Mouse (Mus musculus): ENCODE results near the gene Wdr90. TPM values are rescaled to one million over a fixed set of nuclear protein-coding genes. Genes with fewer than 3 reads are reported as not detected.
"Not testable (repeated sequence)": the region's sequence is repeated elsewhere in the genome, so short reads cannot be mapped to it uniquely, and the experiment has no call there.

The Wdr90 gene
- polyA plus RNA-seq, 2 experiments: 7.5 to 18.1 TPM

DNA sequence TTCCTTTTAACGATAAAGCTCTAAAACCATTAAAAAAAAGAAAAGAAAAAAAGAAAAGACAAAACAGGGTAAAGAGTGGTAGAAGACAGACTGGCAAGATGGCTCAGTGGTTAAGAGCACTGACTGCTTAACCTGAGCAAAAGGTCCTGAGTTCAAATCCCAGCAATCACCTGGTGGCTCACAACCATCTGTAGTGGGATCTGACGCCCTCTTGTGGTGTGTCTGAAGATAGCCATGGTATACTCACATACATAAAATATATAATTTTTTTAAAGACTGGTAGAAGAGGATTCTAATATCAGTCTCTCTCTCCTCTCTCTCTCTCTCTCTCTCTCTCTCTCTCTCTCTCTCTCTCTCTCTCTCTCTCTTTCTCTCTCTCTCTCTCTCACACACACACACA lies 53.8 kb downstream of the Wdr90 start:
- WGBS (ENCODE audit: insufficient replicate concordance): 29% methylated on average over 2 of the region's 2 CpGs
- not testable (repeated sequence) for H3K27ac ChIP-seq; H3K4me1 ChIP-seq (replicated peaks; ENCODE audit: control insufficient read depth in 2 of 2, insufficient read depth in 2 of 2, low read length in 1 of 2); H3K9me3 ChIP-seq (ENCODE audit: control insufficient read depth, low read length); DNase-seq (ENCODE audit: low read depth in 3 of 3, low spot score in 3 of 3); H3K36me3 ChIP-seq (replicated peaks; ENCODE audit: control insufficient read depth, insufficient read depth, low read depth); H3K9ac ChIP-seq (replicated peaks); H3K4me3 ChIP-seq (ENCODE audit: insufficient read depth in 1 of 2, low read depth in 2 of 2, low read length in 2 of 2); ATAC-seq (ENCODE audit: insufficient read depth); H3K4me2 ChIP-seq (ENCODE audit: low read depth)
- TF ChIP-seq CTCF (IDR thresholded peaks at IDR 0.05; ENCODE audit: low read depth): peak; percentile 21; the same call in 1 of the 2 replicates
- peaks cover 40% of the 10 kb centered on the region for H3K27me3 ChIP-seq (ENCODE audit: control insufficient read depth, insufficient read depth, low read length)

DNA sequence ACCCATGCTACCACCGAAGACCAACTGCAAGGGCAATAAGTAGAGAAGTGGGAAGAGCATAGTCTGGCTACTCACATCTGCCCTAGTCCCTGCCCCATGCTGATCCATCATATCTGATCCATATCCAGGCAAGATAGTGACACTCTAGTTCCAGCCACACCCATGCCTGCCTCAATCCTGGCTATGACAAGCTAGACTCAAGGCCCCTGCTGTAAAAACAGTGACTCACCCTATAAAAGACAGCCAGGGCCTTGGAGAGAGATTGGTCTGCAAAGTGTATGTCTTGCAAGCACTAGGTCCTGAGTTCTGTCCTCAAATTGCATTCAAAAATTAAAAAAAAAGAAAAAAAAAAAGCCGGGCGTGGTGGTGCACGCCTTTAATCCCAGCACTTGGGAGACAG lies 54.8 kb downstream of the Wdr90 start:
- no peaks in the 10 kb centered on the region for H3K9me3 ChIP-seq (ENCODE audit: control insufficient read depth, low read length)
- H3K4me2 ChIP-seq (ENCODE audit: low read depth): no peak overlapping the region
- DNase-seq (ENCODE audit: low read depth in 3 of 3, low spot score in 3 of 3) (no peak), ATAC-seq (ENCODE audit: insufficient read depth) (no peak)
- H3K4me3 ChIP-seq (ENCODE audit: insufficient read depth in 1 of 2, low read depth in 2 of 2, low read length in 2 of 2): no peak overlapping the region
- no peaks in the 10 kb centered on the region for H3K4me1 ChIP-seq (replicated peaks; ENCODE audit: control insufficient read depth in 2 of 2, insufficient read depth in 2 of 2, low read length in 1 of 2)
- TF ChIP-seq EP300 (IDR thresholded peaks at IDR 0.05; ENCODE audit: low read depth) (no peak), CTCF (IDR thresholded peaks at IDR 0.05; ENCODE audit: low read depth) (no peak)
- H3K9ac ChIP-seq (replicated peaks): no peak overlapping the region
- H3K36me3 ChIP-seq (replicated peaks; ENCODE audit: control insufficient read depth, insufficient read depth, low read depth): no peaks in the 10 kb centered on the region
- H3K27me3 ChIP-seq (ENCODE audit: control insufficient read depth, insufficient read depth, low read length): peaks cover 32% of the 10 kb centered on the region
- H3K27ac ChIP-seq: no peak overlapping the region
- 72% methylated on average over 4 of the region's 4 CpGs for WGBS (ENCODE audit: insufficient replicate concordance)

DNA sequence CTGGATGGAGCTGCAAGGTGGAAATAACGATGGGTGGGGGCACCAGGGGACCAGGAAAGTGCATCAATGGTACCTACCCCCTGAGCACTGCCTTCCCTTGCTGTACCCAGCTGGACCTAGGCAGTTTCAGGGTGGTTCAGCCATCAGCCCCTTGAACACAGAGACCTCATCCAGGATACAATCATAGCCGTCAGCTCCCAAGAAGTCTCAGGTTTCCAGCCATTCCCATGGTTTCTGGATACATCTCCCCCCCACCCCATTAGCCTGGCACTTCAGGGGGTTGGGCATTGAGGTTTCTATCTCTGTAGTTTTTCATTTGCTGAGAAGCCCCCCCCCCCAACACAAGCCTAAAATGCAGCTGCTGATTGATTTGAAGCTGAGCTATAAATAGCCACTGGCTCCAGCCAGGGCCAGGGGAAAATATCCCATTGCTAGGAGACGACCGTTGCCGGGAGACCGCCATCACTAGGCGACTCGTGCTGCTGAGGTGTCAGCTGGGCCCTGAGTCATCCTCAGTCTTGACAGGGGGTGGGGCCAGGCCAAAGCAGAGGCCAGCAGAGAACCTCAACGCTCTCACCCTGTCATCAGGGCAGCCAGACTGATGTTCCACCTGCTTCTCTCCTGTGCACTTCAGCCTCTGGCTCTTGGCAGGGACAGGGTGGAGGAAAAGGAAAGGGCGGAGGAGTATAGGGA lies 58.3 kb downstream of the Wdr90 start:
- H3K4me3 ChIP-seq (ENCODE audit: insufficient read depth in 1 of 2, low read depth in 2 of 2, low read length in 2 of 2): no peak overlapping the region
- WGBS (ENCODE audit: insufficient replicate concordance): 10% methylated on average over 10 of the region's 10 CpGs
- no peak overlapping the region for H3K9ac ChIP-seq (replicated peaks)
- H3K4me1 ChIP-seq (replicated peaks; ENCODE audit: control insufficient read depth in 2 of 2, insufficient read depth in 2 of 2, low read length in 1 of 2): no peaks in the 10 kb centered on the region
- peaks cover 2% of the 10 kb centered on the region for H3K27me3 ChIP-seq (ENCODE audit: control insufficient read depth, insufficient read depth, low read length)
- TF ChIP-seq CTCF (IDR thresholded peaks at IDR 0.05; ENCODE audit: low read depth): no peak
- TF ChIP-seq EP300 (IDR thresholded peaks at IDR 0.05; ENCODE audit: low read depth): no peak
- ATAC-seq (ENCODE audit: insufficient read depth): no peak
- H3K4me2 ChIP-seq (ENCODE audit: low read depth): no peak overlapping the region
- no peak overlapping the region for H3K27ac ChIP-seq
- H3K9me3 ChIP-seq (ENCODE audit: control insufficient read depth, low read length): no peaks in the 10 kb centered on the region
- no peak for DNase-seq (ENCODE audit: low read depth in 3 of 3, low spot score in 3 of 3)
- no peaks in the 10 kb centered on the region for H3K36me3 ChIP-seq (replicated peaks; ENCODE audit: control insufficient read depth, insufficient read depth, low read depth)

DNA sequence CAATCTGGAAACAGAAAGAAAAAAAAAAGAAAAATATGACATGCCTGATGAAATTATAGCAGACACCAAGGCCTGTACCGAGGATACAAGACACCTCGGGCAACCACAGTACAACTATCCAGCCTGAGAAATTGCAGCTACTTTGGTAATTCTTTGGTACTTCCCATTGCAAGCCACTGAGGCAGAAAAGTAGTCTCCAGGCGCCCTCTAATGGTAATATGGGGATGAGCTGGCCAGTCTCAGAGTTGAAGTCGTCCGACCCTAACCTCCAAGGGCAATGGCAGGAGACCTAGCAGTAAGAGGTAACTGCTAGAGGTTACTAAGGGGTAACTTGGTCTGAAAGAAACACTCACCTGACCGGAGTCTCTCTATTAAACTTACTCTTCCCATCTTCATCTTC lies 60.3 kb downstream of the Wdr90 start:
- DNase-seq (ENCODE audit: low read depth in 3 of 3, low spot score in 3 of 3): peak in 1 of 3 experiments; percentile 58
- WGBS (ENCODE audit: insufficient replicate concordance): 5% methylated on average over 6 of the region's 6 CpGs

DNA sequence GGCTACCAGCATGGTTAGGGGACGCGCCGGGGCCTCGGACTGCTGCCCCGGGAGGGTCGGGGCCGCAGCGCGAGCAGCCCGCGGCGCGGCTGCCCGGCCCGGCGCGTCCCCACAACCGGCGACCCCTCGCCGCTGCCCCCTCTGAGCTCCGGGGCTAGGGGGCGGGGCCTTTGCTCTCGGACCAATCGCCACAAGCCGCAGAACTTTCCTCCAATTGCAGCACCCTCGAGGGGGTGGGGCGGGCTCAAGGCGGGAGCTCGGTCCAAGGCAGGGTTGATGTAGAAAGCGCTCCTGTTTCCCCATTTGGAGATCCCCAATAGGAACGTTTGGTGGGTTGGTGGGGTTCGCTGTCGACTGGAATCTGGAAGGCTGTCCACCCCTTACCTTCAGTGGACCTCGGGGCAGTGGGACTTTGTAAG lies 64.3 kb downstream of the Wdr90 start, which contains the start of gene Metrn:
Metrn (minus strand) TSS at position 186 of the 419 bp plus-strand sequence.
- Histone ChIP-seq H3K4me1 (replicated peaks; ENCODE audit: control insufficient read depth in 2 of 2, insufficient read depth in 2 of 2, low read length in 1 of 2) (peaks cover 11 to 20% of the 10 kb centered on the region in 2 experiments), H3K36me3 (replicated peaks; ENCODE audit: control insufficient read depth, insufficient read depth, low read depth) (no peaks in the 10 kb centered on the region), H3K27ac (no peak within 1 kb of the TSS), H3K27me3 (ENCODE audit: control insufficient read depth, insufficient read depth, low read length) (no peaks in the 10 kb centered on the region), H3K4me2 (ENCODE audit: low read depth) (peak within 1 kb of the TSS; percentile 92), H3K9me3 (ENCODE audit: control insufficient read depth, low read length) (no peaks in the 10 kb centered on the region), H3K9ac (replicated peaks) (peak within 1 kb of the TSS; percentile 74), H3K4me3 (ENCODE audit: insufficient read depth in 1 of 2, low read depth in 2 of 2, low read length in 2 of 2) (peak within 1 kb of the TSS; percentile 57 to 62)
- ATAC-seq (ENCODE audit: insufficient read depth): peak; percentile 79
- under 1% methylated on average over 35 of the region's 35 CpGs for WGBS (ENCODE audit: insufficient replicate concordance)
- peak; percentile 70 to 75 (median 73) for DNase-seq (ENCODE audit: low read depth in 3 of 3, low spot score in 3 of 3)
- TF ChIP-seq CTCF (IDR thresholded peaks at IDR 0.05; ENCODE audit: low read depth) (no peak), EP300 (IDR thresholded peaks at IDR 0.05; ENCODE audit: low read depth) (no peak)

More for the DNA sequence above, 60.3 kb downstream of the Wdr90 start:
- H3K27me3 ChIP-seq (ENCODE audit: control insufficient read depth, insufficient read depth, low read length): no peaks in the 10 kb centered on the region; the same call in 1 of the 2 replicates
- no peaks in the 10 kb centered on the region for H3K9me3 ChIP-seq (ENCODE audit: control insufficient read depth, low read length)
- no peak overlapping the region for H3K27ac ChIP-seq
- TF ChIP-seq EP300 (IDR thresholded peaks at IDR 0.05; ENCODE audit: low read depth) (no peak), CTCF (IDR thresholded peaks at IDR 0.05; ENCODE audit: low read depth) (peak; percentile 86)
- no peak for ATAC-seq (ENCODE audit: insufficient read depth)
- no peak overlapping the region for H3K9ac ChIP-seq (replicated peaks)
- H3K36me3 ChIP-seq (replicated peaks; ENCODE audit: control insufficient read depth, insufficient read depth, low read depth): no peaks in the 10 kb centered on the region
- no peak overlapping the region for H3K4me2 ChIP-seq (ENCODE audit: low read depth)
- peaks cover 4 to 8% of the 10 kb centered on the region in 2 experiments for H3K4me1 ChIP-seq (replicated peaks; ENCODE audit: control insufficient read depth in 2 of 2, insufficient read depth in 2 of 2, low read length in 1 of 2)
- no peak overlapping the region for H3K4me3 ChIP-seq (ENCODE audit: insufficient read depth in 1 of 2, low read depth in 2 of 2, low read length in 2 of 2)

Measured in liver, embryonic 14.5 days (tissue).